Mouse (Mus musculus) hindbrain, embryonic 12.5 days (tissue): ENCODE measurements around the gene Cryzl1. TPM values are rescaled to one million over a fixed set of nuclear protein-coding genes. Genes with fewer than 3 reads are reported as not detected.

Source experiments
- ATAC-seq: fragments of 200-750 bp; cut with Nextera tagmentation; 2 replicates; pipeline ENCODE4 v1.8.0; 2017; ENCODE audit warnings: moderate TSS enrichment; ENCODE audit not compliant: low FRiP score
- H3K27ac ChIP-seq: fragments of 300-500 bp; sonication (generic); 2 replicates; pipeline ENCODE4 v1.5.1; 2016; ENCODE audit warnings: mild to moderate bottlenecking
- H3K27me3 ChIP-seq: fragments of 300-500 bp; sonication (generic); 2 replicates; pipeline ENCODE4 v1.6.1; 2016; ENCODE audit warnings: mild to moderate bottlenecking
- H3K36me3 ChIP-seq: fragments of 300-500 bp; sonication (generic); 2 replicates; pipeline ENCODE4 v1.6.1; 2016; ENCODE audit warnings: mild to moderate bottlenecking
- H3K4me1 ChIP-seq: fragments of 300-500 bp; sonication (generic); 2 replicates; pipeline ENCODE4 v1.6.1; 2016
- H3K4me2 ChIP-seq: fragments of 300-500 bp; sonication (generic); replicated peaks from 2 replicates; pipeline ENCODE4 v1.6.1; 2016; ENCODE audit warnings: mild to moderate bottlenecking
- H3K4me3 ChIP-seq: fragments of 300-500 bp; sonication (generic); 2 replicates; pipeline ENCODE4 v1.5.1; 2016; ENCODE audit warnings: mild to moderate bottlenecking
- H3K9ac ChIP-seq: fragments of 300-500 bp; sonication (generic); 2 replicates; pipeline ENCODE4 v1.6.1; 2016; ENCODE audit warnings: mild to moderate bottlenecking, moderate library complexity
- H3K9me3 ChIP-seq: fragments of 300-500 bp; sonication (generic); replicated peaks from 2 replicates; pipeline ENCODE4 v1.6.1; 2016; ENCODE audit warnings: mild to moderate bottlenecking
- WGBS: fragments of 180-500 bp; shearing (Covaris S2); methylation state at CpG from one replicate; pipeline ENCODE4 v1.1.7; 2016; 5-methylcytosine and 5-hydroxymethylcytosine counted together
- polyA plus RNA-seq: library from polyadenylated mRNA; unstranded; fragments of >200 nt; fragmentation: Nextera tagmentation; extraction: Ambion mirVana; gene quantifications from 2 replicates; pipeline ENCODE4 v1.2.1, GENCODE M21; 2016

Cryzl1 gene
- polyA plus RNA-seq, 1 experiment from 2014 or later, result 81.1 TPM

GRCm38 (mm10) chr16:91674500-91674899, 54.3 kb downstream of the Cryzl1 start:
- Histone ChIP-seq H3K9me3 (no peaks in the 10 kb centered on the region), H3K36me3 (peaks cover 78% of the 10 kb centered on the region), H3K9ac (no peak overlapping the region), H3K4me3 (no peak overlapping the region), H3K27ac (no peak overlapping the region), H3K4me2 (no peak overlapping the region), H3K4me1 (no peaks in the 10 kb centered on the region), H3K27me3 (no peaks in the 10 kb centered on the region)
- no peak for ATAC-seq
- 89% methylated on average over 4 of the region's 4 CpGs for WGBS

DNA sequence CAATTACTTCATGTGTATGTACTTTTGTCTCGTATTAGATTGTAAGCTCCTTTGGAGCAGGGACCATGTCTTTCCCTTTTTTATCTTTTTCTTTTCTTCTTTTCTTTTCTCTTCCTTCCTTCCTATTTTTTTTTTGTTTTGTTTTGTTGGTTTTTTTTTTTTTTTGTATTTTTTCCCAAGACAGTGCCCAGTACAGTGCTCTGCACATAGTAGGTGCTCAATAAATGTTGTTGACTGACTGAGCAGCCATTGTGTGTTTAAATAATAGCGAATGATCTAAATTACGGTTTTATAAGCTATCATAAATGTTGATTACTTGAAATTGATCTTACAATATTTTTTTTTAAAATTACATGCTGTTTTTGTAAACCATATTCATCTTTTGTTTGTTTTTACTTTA, 65.0 kb downstream of the Cryzl1 start:
- Histone ChIP-seq H3K9ac (no peak overlapping the region), H3K36me3 (peaks cover 85% of the 10 kb centered on the region), H3K27me3 (no peaks in the 10 kb centered on the region), H3K27ac (no peak overlapping the region), H3K9me3 (no peaks in the 10 kb centered on the region), H3K4me1 (peaks cover 2% of the 10 kb centered on the region; the same call in 1 of the 2 replicates), H3K4me2 (no peak overlapping the region), H3K4me3 (no peak overlapping the region)
- no peak for ATAC-seq
- WGBS, result 95% methylated on average over 3 of the region's 3 CpGs

DNA sequence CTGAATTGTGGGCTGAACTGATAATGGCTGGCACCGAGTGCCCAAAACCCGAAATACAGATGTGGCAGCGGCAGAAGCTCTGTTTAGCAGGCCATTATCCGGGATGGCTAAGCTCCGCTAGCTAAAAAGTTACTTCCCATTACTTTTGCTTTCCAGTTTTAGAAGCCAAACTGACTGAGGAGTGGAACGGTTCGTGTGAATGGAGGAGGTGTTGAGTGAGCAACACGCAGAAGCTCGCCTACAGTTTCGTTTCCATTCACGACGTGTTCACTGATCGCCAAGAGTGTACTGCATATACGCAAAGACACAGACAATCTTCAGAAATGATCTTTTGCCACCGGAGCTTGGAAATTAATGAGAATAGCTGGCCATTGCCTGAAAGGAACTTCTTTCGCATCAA, 66.4 kb downstream of the Cryzl1 start:
- Histone ChIP-seq H3K4me1 (peaks cover 2% of the 10 kb centered on the region; the same call in 1 of the 2 replicates), H3K27ac (no peak overlapping the region), H3K9me3 (no peaks in the 10 kb centered on the region), H3K4me3 (no peak overlapping the region), H3K27me3 (no peaks in the 10 kb centered on the region), H3K9ac (no peak overlapping the region), H3K36me3 (peaks cover 90% of the 10 kb centered on the region), H3K4me2 (no peak overlapping the region)
- WGBS, result 94% methylated on average over 16 of the region's 16 CpGs
- no peak for ATAC-seq

DNA sequence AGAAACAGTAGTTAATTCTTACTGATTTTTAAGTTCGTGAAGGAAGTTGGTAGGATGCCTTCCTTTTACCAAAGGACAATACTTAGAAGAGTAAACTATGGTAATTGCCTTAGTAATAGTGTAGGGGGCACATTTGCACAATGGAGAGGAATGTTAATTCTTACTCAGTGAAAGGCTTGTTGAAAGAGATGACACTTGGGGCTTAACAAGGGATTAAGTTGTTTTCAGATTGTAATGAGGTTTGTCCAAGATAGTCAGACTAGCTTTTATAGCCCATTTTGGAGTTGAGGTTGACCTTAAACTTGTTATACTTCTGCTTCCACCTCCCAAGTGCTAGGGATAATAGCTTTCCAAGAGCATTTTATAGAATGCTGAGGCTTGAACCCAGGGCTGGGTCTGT, 67.4 kb downstream of the Cryzl1 start:
- Histone ChIP-seq H3K9me3 (no peaks in the 10 kb centered on the region), H3K27ac (no peak overlapping the region), H3K9ac (no peak overlapping the region), H3K4me2 (no peak overlapping the region), H3K4me3 (no peak overlapping the region), H3K27me3 (no peaks in the 10 kb centered on the region), H3K36me3 (peaks cover 90% of the 10 kb centered on the region), H3K4me1 (peaks cover 2% of the 10 kb centered on the region; the same call in 1 of the 2 replicates)
- ATAC-seq, result no peak
- WGBS, result 71% methylated on average over 1 of the region's 1 CpGs

- Histone ChIP-seq H3K4me3 (no peak overlapping the region), H3K9me3 (no peaks in the 10 kb centered on the region), H3K4me2 (no peak overlapping the region), H3K36me3 (peaks cover 90% of the 10 kb centered on the region), H3K9ac (no peak overlapping the region), H3K27ac (no peak overlapping the region), H3K27me3 (no peaks in the 10 kb centered on the region), H3K4me1 (peaks cover 2% of the 10 kb centered on the region; the same call in 1 of the 2 replicates)
- WGBS, result 96% methylated on average over 20 of the region's 20 CpGs
- ATAC-seq, result no peak
These were observed 69.0 kb downstream of the Cryzl1 start for GRCm38 (mm10) chr16:91659798-91660197.

GRCm38 (mm10) chr16:91658471-91658870, 70.3 kb downstream of the Cryzl1 start:
- Histone ChIP-seq H3K4me3 (no peak overlapping the region), H3K9me3 (no peaks in the 10 kb centered on the region), H3K9ac (no peak overlapping the region), H3K27me3 (no peaks in the 10 kb centered on the region), H3K4me1 (peaks cover 2% of the 10 kb centered on the region; the same call in 1 of the 2 replicates), H3K27ac (no peak overlapping the region), H3K4me2 (no peak overlapping the region), H3K36me3 (peaks cover 90% of the 10 kb centered on the region)
- WGBS, result 97% methylated on average over 5 of the region's 5 CpGs
- no peak for ATAC-seq

GRCm38 (mm10) chr16:91657285-91657684, 71.5 kb downstream of the Cryzl1 start:
- H3K27me3 ChIP-seq, result no peaks in the 10 kb centered on the region
- H3K4me3 ChIP-seq, result no peak overlapping the region
- H3K27ac ChIP-seq, result no peak overlapping the region
- H3K4me1 ChIP-seq, result peaks cover 2% of the 10 kb centered on the region; the same call in 1 of the 2 replicates
- H3K4me2 ChIP-seq, result no peak overlapping the region
- 97% methylated on average over 17 of the region's 17 CpGs for WGBS
- no peaks in the 10 kb centered on the region for H3K9me3 ChIP-seq
- peaks cover 82% of the 10 kb centered on the region for H3K36me3 ChIP-seq
- ATAC-seq, result 0 out of 2 replicates have a peak, but pooled peaks have one; percentile 22
- H3K9ac ChIP-seq, result no peak overlapping the region

- Histone ChIP-seq H3K4me2 (no peak overlapping the region), H3K27ac (no peak overlapping the region), H3K9ac (no peak overlapping the region), H3K4me1 (peaks cover 2% of the 10 kb centered on the region; the same call in 1 of the 2 replicates), H3K27me3 (no peaks in the 10 kb centered on the region), H3K9me3 (no peaks in the 10 kb centered on the region), H3K36me3 (peaks cover 73% of the 10 kb centered on the region), H3K4me3 (no peak overlapping the region)
- no peak for ATAC-seq
- 95% methylated on average over 9 of the region's 9 CpGs for WGBS
These were observed 73.5 kb downstream of the Cryzl1 start for GRCm38 (mm10) chr16:91655285-91655684.

DNA sequence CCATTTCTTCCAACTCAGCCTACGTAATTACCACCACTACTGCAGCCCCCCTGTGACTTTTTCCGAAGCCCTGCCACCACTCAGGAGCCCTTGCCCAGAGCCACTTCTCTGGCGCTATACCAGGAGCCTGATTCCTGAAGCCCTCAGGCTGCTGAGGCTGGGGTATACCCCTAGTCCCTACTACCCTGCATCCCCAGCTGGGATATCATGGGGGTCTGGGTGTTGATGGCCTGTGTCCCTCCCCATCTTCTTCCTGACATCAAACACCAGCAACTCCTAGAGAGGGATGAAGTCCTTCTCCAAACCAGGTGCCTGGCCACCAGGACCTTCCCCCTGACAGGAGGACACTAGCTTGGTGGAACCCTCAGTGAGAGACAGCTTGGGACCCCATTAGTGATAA, 76.6 kb downstream of the Cryzl1 start:
- no peak overlapping the region for H3K9ac ChIP-seq
- no peaks in the 10 kb centered on the region for H3K27me3 ChIP-seq
- H3K36me3 ChIP-seq, result peaks cover 42% of the 10 kb centered on the region
- H3K4me2 ChIP-seq, result no peak overlapping the region
- no peaks in the 10 kb centered on the region for H3K9me3 ChIP-seq
- no peak overlapping the region for H3K4me3 ChIP-seq
- peaks cover 6% of the 10 kb centered on the region for H3K4me1 ChIP-seq
- no peak overlapping the region for H3K27ac ChIP-seq
- 95% methylated on average over 3 of the region's 3 CpGs for WGBS
- ATAC-seq, result no peak

- Histone ChIP-seq H3K27ac (no peak overlapping the region), H3K27me3 (no peaks in the 10 kb centered on the region), H3K4me1 (peaks cover 12% of the 10 kb centered on the region), H3K9me3 (no peaks in the 10 kb centered on the region), H3K9ac (no peak overlapping the region), H3K4me2 (peak overlapping the region; percentile 22; the same call in 1 of the 2 replicates), H3K36me3 (peaks cover 18% of the 10 kb centered on the region), H3K4me3 (no peak overlapping the region)
- ATAC-seq, result no peak
These were observed 79.0 kb downstream of the Cryzl1 start for GRCm38 (mm10) chr16:91649781-91650180.

GRCm38 (mm10) chr16:91649246-91649645, 79.5 kb downstream of the Cryzl1 start:
- Histone ChIP-seq H3K4me2 (peak overlapping the region; percentile 94), H3K4me3 (peak overlapping the region; percentile 77), H3K27me3 (no peaks in the 10 kb centered on the region), H3K4me1 (peaks cover 12% of the 10 kb centered on the region), H3K36me3 (peaks cover 16% of the 10 kb centered on the region), H3K27ac (no peak overlapping the region), H3K9ac (peak overlapping the region; percentile 46), H3K9me3 (no peaks in the 10 kb centered on the region)
- 68% methylated on average over 3 of the region's 3 CpGs for WGBS
- no peak for ATAC-seq

DNA sequence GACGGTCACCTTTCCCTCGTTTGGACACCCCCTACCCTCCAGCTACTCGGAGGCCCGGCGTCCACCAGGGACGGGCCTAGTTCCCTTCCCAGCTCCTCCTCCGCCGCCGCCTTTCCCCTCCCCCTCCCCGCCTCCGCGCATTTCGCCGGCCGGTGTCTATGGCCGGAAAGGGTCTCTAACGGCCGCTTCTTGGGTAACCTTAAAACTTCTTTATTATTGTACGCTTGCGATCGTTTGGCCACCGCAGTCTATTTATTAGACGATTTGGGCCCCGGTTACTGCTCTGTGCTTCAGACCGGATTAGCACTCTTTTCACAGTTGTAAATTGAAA, 80.6 kb downstream of the Cryzl1 start:
- H3K9ac ChIP-seq, result peak overlapping the region; percentile 81
- peaks cover 11% of the 10 kb centered on the region for H3K36me3 ChIP-seq
- H3K4me2 ChIP-seq, result peak overlapping the region; percentile 94
- peak overlapping the region; percentile 77 for H3K4me3 ChIP-seq
- peak overlapping the region; percentile 99 for H3K27ac ChIP-seq
- no peaks in the 10 kb centered on the region for H3K27me3 ChIP-seq
- peak; percentile 69 for ATAC-seq
- no peaks in the 10 kb centered on the region for H3K9me3 ChIP-seq
- WGBS, result under 1% methylated on average over 25 of the region's 25 CpGs
- peaks cover 12% of the 10 kb centered on the region for H3K4me1 ChIP-seq

GRCm38 (mm10) chr16:91647461-91648219, 81.1 kb downstream of the Cryzl1 start, which contains the start of gene Son:
Gene Son, plus strand, starts transcription at chr16:91647506.
- Histone ChIP-seq H3K4me2 (peak within 1 kb of the TSS; percentile 94), H3K27me3 (no peaks in the 10 kb centered on the region), H3K9me3 (no peaks in the 10 kb centered on the region), H3K4me1 (peaks cover 12% of the 10 kb centered on the region), H3K27ac (peak within 1 kb of the TSS; percentile 99), H3K36me3 (peaks cover 13% of the 10 kb centered on the region), H3K4me3 (peak within 1 kb of the TSS; percentile 77), H3K9ac (peak within 1 kb of the TSS; percentile 82)
- ATAC-seq, result peak; percentile 97
- WGBS, result under 1% methylated on average over 70 of the region's 70 CpGs
